Mouse (Mus musculus): ENCODE data around the gene Grik5.

- no peak for TF ChIP-seq POLR2A (IDR thresholded peaks at IDR 0.05; ENCODE audit: insufficient read depth, low read length)
- TF ChIP-seq EP300 (IDR thresholded peaks at IDR 0.05; ENCODE audit: insufficient read depth, low read depth, low read length) = no peak
- TF ChIP-seq CTCF (IDR thresholded peaks at IDR 0.05; ENCODE audit: low read depth, low read length) = no peak
Measured at GRCm38 (mm10) chr7:25031528-25031927, 40.6 kb downstream of the Grik5 start.
